8 mouse cellular contexts compared by ENCODE assay signal in the genomic region with DNA sequence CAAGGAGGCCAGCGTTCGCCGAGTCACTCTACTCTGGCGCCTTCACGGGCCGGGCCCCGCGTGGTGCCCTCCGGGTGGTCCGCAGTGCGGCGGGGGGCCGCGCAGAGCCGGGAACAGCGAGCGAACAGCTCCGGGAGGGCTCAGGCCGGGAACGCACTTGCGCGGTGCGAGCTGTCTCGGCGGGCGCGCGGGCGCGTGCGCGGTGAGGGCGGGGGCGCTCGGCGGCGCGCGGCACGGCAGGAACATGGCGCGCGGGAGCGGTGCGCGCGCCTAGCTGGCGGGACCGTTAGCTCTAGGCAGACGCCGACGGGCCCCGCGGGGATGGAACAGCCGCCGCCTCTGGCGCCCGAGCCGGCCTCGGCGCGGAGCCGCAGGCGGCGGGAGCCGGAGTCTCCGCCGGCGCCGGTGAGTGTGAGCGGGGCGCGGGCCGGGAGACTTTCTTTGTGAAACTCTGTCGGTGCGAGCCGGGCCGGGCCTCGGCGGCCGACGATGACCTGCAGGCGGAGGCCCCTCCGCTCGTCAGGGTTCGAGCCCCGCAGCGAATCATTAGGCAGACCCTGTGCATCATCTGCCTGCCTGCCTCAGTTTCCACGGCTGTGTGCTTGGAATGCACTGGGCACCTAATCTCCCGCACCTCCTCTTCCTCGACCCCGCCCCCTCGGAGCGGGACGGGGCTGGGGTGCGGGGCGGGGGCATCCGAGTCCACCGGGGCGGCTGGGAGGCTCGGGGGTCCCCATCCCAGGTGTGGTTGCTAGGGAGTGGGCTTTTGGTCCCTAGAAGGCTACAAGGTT. TPM values are rescaled to one million over a fixed set of nuclear protein-coding genes. Genes with fewer than 3 reads are reported as not detected.
DNase-seq lines count a peak whose midpoint lies in the region; ATAC-seq lines count a peak whose summit lies in the region.

A gene (plus strand): TSS at position 220 of the 791 bp plus-strand sequence.

- ATAC-seq in hindbrain, embryonic 14.5 days (ENCODE audit: low FRiP score) = peak; percentile 89

- peak within 1 kb of the TSS; percentile 92 for H3K9ac ChIP-seq in hindbrain, embryonic 14.5 days

- no peaks in the 10 kb centered on the region for H3K9me3 ChIP-seq in hindbrain, embryonic 14.5 days (ENCODE audit: control insufficient read depth, low read length)

- H3K36me3 ChIP-seq in hindbrain, embryonic 14.5 days (replicated peaks; ENCODE audit: control insufficient read depth, insufficient read depth) = peaks cover 4% of the 10 kb centered on the region; the same call in 1 of the 2 replicates

- under 1% methylated on average over 94 of the region's 101 CpGs for WGBS in hindbrain, embryonic 14.5 days

- DNase-seq in WW6 (ENCODE audit: low read depth, low spot score) = peak; percentile 46
- DNase-seq in cerebellum, postnatal 25 days = peak; percentile 90 to 94
- peak; percentile 86 to 87 for DNase-seq in frontal cortex, postnatal 36 days (ENCODE audit: low spot score in 2 of 2)
- peak; percentile 92 for DNase-seq in hindbrain, embryonic 14.5 days (ENCODE audit: low spot score)
- DNase-seq in left cerebral cortex, adult 11 months (ENCODE audit: low spot score) = peak; percentile 76
- DNase-seq in lung, postnatal 36 days = peak; percentile 87
- DNase-seq in retina, postnatal 7 days (ENCODE audit: low read depth, low spot score) = peak; percentile 77
- DNase-seq in urinary bladder, adult 18-20 months (ENCODE audit: low spot score in 2 of 2) = peak; percentile 78 to 82

- no peaks in the 10 kb centered on the region for H3K27me3 ChIP-seq in hindbrain, embryonic 14.5 days (ENCODE audit: control insufficient read depth, insufficient read depth, low read length)

- peaks cover 6% of the 10 kb centered on the region; the same call in 1 of the 2 replicates for H3K4me1 ChIP-seq in hindbrain, embryonic 14.5 days (replicated peaks; ENCODE audit: control insufficient read depth, insufficient read depth, low read length)

- peak within 1 kb of the TSS; percentile 87 for H3K4me3 ChIP-seq in hindbrain, embryonic 14.5 days (replicated peaks; ENCODE audit: low read length)

- H3K27ac ChIP-seq in hindbrain, embryonic 14.5 days = peak within 1 kb of the TSS; percentile 86

- H3K4me2 ChIP-seq in hindbrain, embryonic 14.5 days (replicated peaks) = peak within 1 kb of the TSS; percentile 72

RNA-seq across cellular contexts. Expression of the gene that starts here (rescaled TPM):
- 27.3 and 30.0 TPM in 2 replicates for polyA plus RNA-seq in hindbrain, embryonic 14.5 days (2014; fragmentation: Nextera tagmentation; extraction: Ambion mirVana)

Comparison
In these comparisons a context has a peak if more than half of its experiments do, and no peak if none do; other contexts are left out.
1. Peak in every context shown above with its lines: DNase-seq, ATAC-seq, H3K4me3 ChIP-seq and H3K27ac ChIP-seq.